Mouse (Mus musculus) testis, adult 2 months (tissue): ENCODE results near the gene Dhodh. TPM values are rescaled to one million over a fixed set of nuclear protein-coding genes. Genes with fewer than 3 reads are reported as not detected.

ENCODE experiments used
- H3K27ac ChIP-seq: fragments of 200-500 bp; 2 replicates; pipeline ENCODE4 v1.5.1; 2012; ENCODE audit warnings: low read depth, low read length; ENCODE audit not compliant: control insufficient read depth, insufficient read depth
- H3K27me3 ChIP-seq: fragments of 200-500 bp; 2 replicates; pipeline ENCODE4 v1.6.1; 2012; ENCODE audit warnings: mild to moderate bottlenecking, low read length, moderate library complexity; ENCODE audit not compliant: control insufficient read depth, insufficient read depth
- H3K36me3 ChIP-seq: fragments of 200-500 bp; 2 replicates; pipeline ENCODE4 v1.6.1; 2012; ENCODE audit warnings: mild to moderate bottlenecking, low read length; ENCODE audit not compliant: control insufficient read depth, insufficient read depth
- H3K4me1 ChIP-seq: fragments of 200-500 bp; 2 replicates; pipeline ENCODE4 v1.6.1; 2012; ENCODE audit warnings: low read length; ENCODE audit not compliant: control insufficient read depth, insufficient read depth
- H3K4me3 ChIP-seq: fragments of 200-500 bp; 2 replicates; pipeline ENCODE4 v1.5.1; 2012; ENCODE audit warnings: low read depth, mild to moderate bottlenecking, low read length, moderate library complexity, mixed read lengths; ENCODE audit not compliant: control insufficient read depth
- CTCF ChIP-seq: fragments of 200-500 bp; IDR thresholded peaks from 2 replicates; pipeline ENCODE4 v1.5.1; 2012; ENCODE audit warnings: low read depth, mild to moderate bottlenecking, inconsistent platforms, low read length, moderate library complexity; ENCODE audit not compliant: control insufficient read depth, insufficient read depth, insufficient replicate concordance
- POLR2A ChIP-seq: fragments of 200-500 bp; IDR thresholded peaks from 2 replicates; pipeline ENCODE4 v1.6.1; 2012; ENCODE audit warnings: low read depth, mild to moderate bottlenecking, inconsistent platforms, low read length, moderate library complexity; ENCODE audit not compliant: control insufficient read depth
- polyA plus RNA-seq: library from polyadenylated mRNA; depleted of rRNA; stranded (reverse); fragments of >200 nt; gene quantifications from 2 replicates; pipeline ENCODE4 v1.2.3, GENCODE M21; 2012

The Dhodh gene
- polyA plus RNA-seq, 1 experiment: 5.6 TPM

DNA sequence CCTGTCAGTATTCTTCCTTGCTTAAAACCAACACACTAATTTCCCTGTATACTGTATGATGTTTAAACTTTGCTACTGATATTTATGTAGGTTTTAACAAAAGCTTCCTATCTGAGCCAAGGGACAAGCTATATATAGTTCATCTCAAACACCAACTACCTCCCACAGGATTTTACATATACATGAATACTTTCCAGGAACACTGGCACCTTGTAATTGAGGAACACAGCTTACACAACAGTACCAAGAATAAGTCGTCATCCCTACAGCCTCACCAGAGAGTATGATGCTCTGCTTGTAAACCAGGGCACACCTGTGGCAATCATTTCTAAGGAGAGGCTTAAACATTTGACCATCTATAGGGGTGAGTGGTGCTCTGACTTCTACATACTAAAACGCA lies 1.7 kb downstream of the Dhodh start:
- Histone ChIP-seq H3K36me3 (peaks cover 2% of the 10 kb centered on the region; the same call in 1 of the 2 replicates), H3K4me1 (peaks cover 6% of the 10 kb centered on the region), H3K27me3 (no peaks in the 10 kb centered on the region), H3K4me3 (no peak overlapping the region), H3K27ac (no peak overlapping the region)
- TF ChIP-seq POLR2A (no peak), CTCF (no peak)

DNA sequence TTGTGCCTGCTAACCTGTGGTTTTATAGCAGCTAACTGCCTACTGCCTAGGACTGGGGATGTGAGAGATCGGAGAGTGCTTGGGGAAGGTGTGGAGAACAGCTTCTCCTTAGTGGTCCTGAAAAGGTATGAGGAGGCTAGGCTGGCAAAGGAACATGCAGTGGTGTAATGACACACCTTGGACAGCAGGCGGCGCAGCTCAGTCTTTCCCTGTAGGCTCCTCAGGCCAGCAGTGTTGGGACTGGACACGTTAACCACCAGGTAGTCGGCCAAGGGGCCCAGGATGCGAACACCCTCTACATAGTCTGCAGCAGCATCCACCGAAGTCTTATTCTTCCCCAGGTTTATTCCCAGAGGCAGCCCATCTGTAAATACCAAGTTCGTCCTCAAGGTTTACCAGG lies 12.6 kb downstream of the Dhodh start:
- Histone ChIP-seq H3K4me1 (no peaks in the 10 kb centered on the region), H3K4me3 (no peak overlapping the region), H3K36me3 (peaks cover 3% of the 10 kb centered on the region; the same call in 1 of the 2 replicates), H3K27ac (no peak overlapping the region), H3K27me3 (no peaks in the 10 kb centered on the region)
- TF ChIP-seq POLR2A (no peak), CTCF (peak; percentile 89; the same call in 1 of the 2 replicates)

DNA sequence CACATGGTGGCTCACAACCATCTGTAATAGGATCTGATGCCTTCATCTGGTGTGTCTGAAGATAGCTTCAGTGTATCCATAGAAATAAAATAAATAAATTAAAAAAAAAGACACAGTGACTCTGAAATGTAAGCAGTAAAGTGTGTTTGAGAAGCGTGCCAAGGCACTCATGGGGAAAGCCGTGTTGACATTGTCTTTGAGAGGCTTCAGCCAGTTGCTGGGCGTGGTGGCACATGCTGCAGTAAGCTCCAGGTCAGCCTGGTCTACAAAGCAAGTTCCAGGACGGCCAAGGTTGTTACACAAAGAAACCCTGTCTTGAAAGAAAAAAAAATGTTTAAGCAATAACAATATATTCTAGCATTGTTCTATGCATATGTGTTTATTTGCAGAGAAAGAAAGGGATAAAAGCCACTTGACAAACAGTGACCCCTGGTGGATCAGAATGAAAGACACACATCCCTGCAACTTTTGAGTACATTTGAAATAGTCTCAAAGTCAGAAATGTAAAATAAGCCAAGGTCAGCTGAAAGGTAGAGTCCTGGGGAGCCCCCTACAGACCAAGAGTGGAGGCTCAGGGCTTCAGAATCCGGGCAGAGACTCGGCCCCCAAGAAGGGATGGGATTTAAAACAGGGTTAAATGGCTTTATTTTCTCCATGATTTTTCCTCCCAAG lies 15.2 kb downstream of the Dhodh start:
- H3K27ac ChIP-seq: no peak overlapping the region
- no peak overlapping the region for H3K4me3 ChIP-seq
- peaks cover 3% of the 10 kb centered on the region; the same call in 1 of the 2 replicates for H3K36me3 ChIP-seq
- no peak for TF ChIP-seq CTCF
- TF ChIP-seq POLR2A: no peak
- H3K27me3 ChIP-seq: no peaks in the 10 kb centered on the region
- no peaks in the 10 kb centered on the region for H3K4me1 ChIP-seq

DNA sequence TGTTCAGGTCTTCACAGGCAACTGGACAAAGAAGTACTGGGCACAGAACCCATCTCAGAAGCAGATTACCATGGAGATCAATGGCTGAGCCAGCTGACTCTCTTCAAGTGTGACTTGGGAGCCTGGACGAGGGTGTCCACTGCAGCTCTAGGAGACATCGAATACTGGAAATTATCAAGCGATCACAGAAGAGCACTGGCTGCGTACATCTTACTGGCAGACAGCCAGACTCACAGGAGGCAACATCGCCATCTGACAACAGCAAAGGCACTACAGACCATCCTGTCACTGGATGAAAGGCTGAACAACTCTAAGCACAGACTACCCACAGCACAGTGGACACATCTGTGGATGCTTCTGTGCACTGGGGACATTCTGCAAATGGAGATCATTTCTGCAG lies 16.3 kb downstream of the Dhodh start:
- H3K36me3 ChIP-seq: peaks cover 3% of the 10 kb centered on the region; the same call in 1 of the 2 replicates
- no peak overlapping the region for H3K4me3 ChIP-seq
- TF ChIP-seq CTCF (no peak), POLR2A (no peak)
- H3K27ac ChIP-seq: no peak overlapping the region
- H3K27me3 ChIP-seq: no peaks in the 10 kb centered on the region
- H3K4me1 ChIP-seq: no peaks in the 10 kb centered on the region

DNA sequence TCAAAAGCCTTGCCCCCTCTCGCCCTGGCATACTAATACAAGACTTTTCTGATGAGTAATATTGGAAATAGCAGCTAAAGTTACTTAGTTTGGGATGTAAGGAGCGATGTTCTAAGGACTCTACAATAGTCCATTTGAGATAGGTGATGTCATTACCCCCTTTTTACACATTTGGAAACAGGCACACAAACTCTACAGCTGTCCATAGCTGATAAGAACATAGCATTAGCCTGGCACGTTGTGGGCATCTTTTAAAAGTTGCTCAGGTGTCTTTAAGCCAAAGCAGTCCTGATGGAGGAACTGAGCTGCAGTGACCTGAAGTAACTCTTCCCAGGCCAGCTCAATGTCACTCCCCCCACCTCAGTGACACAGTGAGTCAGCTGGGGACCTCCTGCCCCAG lies 17.1 kb downstream of the Dhodh start:
- TF ChIP-seq POLR2A (no peak), CTCF (no peak)
- Histone ChIP-seq H3K4me3 (no peak overlapping the region), H3K27ac (no peak overlapping the region), H3K36me3 (peaks cover 3% of the 10 kb centered on the region; the same call in 1 of the 2 replicates), H3K27me3 (no peaks in the 10 kb centered on the region), H3K4me1 (no peaks in the 10 kb centered on the region)

DNA sequence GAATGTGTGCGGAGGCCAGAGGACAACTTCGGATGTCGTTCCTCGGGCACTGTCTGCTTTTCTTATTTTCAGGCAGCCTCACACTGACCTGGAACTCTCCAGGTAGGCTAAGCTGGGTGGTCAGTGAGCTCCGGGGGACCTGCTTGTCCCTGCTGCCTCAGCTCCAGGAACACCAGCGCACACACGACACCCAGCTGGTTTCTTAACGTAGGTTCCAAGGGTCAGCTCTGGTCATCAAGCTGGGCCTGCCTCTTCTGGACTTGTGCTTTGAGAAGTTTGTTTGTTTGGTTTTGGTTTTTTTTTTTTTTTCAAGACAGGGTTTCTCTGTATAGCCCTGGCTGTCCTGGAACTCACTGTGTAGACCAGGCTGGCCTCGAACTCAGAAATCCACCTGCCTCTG lies 17.6 kb downstream of the Dhodh start:
- no peak for TF ChIP-seq CTCF
- TF ChIP-seq POLR2A: no peak
- H3K4me3 ChIP-seq: no peak overlapping the region
- no peaks in the 10 kb centered on the region for H3K4me1 ChIP-seq
- no peak overlapping the region for H3K27ac ChIP-seq
- H3K27me3 ChIP-seq: no peaks in the 10 kb centered on the region
- H3K36me3 ChIP-seq: peaks cover 3% of the 10 kb centered on the region; the same call in 1 of the 2 replicates

DNA sequence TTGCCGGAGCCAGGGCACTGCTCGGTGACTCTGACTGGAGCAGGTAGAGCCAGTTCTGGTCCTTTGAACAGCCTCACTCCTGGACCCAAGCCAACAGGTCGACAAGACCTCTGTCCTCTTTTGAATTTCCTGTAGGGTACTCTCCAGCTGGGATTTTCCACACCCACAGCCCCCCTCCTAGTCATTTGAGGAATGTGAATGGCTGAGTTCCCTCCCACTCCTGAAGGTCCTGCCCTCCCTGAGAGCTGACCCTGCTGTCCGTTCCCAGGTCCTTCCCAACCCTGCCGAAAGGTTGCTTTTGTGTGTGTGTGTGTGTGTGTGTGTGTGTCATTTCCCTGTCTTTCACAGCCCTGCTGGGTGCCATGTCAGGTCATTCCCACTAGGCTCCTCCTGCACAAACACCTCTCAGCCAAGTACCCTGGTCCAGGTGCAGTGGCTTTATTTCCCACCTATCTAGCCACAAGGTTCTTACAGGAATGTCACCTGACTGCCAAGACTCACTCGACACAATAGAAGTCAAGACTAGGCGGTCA lies 21.4 kb downstream of the Dhodh start:
- TF ChIP-seq POLR2A (no peak), CTCF (no peak)
- Histone ChIP-seq H3K4me3 (no peak overlapping the region), H3K27me3 (no peaks in the 10 kb centered on the region), H3K4me1 (no peaks in the 10 kb centered on the region), H3K27ac (no peak overlapping the region), H3K36me3 (no peaks in the 10 kb centered on the region)

DNA sequence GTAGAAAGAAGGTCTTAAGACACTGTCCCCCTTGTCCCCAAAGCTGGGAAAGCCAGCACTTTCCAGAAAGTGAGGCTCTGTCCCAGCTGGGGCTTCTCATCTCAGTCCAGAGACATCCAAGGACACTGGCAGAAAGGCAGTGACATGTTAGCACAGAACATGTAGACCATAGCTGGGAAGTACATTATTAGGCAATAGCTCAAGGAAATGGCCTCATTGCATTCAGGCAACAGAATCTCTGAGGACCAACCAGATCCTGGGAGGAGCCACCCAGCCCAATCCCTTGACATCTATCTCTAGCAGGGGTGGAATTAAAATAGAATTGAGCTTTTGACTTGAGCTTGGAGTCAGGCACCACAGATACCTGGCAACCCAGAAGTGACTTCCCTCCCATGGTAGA lies 22.8 kb downstream of the Dhodh start:
- no peaks in the 10 kb centered on the region for H3K27me3 ChIP-seq
- H3K27ac ChIP-seq: no peak overlapping the region
- no peak for TF ChIP-seq CTCF
- H3K4me3 ChIP-seq: no peak overlapping the region
- no peaks in the 10 kb centered on the region for H3K4me1 ChIP-seq
- H3K36me3 ChIP-seq: no peaks in the 10 kb centered on the region
